Mouse (Mus musculus) ES-CJ7 (cell line): ENCODE data around the gene Rnaseh2a.

ENCODE experiments used
- DNase-seq: peaks from one replicate; pipeline ENCODE4 v3.0.0; 2011; ENCODE audit warnings: low read depth, low spot score

Gene Rnaseh2a

DNA sequence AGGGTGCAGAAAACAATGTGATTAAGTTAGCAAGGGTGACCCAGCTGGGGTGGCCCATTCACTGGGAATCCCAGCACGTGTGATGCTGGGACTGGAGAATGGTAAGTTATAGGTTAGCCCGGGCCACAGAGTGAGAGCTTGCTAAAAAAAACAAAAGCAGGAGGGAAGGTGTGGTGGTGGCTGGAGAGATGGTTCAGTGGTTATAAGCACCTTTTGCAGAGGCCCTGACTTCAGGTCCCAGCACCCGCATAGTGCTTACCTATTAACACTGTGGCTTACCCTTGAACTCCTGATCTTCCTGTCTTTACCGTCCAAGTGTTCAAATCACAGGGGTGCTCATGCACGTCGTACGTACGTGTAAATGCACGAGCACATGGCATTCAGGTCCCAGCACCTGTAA is 62.5 kb downstream of the Rnaseh2a start:
- DNase-seq: no peak
